Mouse (Mus musculus) sigmoid colon, adult 10 weeks (tissue): Measurements from ENCODE around the gene Il12b. TPM values are rescaled to one million over a fixed set of nuclear protein-coding genes. Genes with fewer than 3 reads are reported as not detected.

Experiments
- polyA plus RNA-seq: library from polyadenylated mRNA; stranded (reverse); fragments of 350-450 nt; fragmentation: Illumina TruSeq; extraction: RNeasy Lipid Tissue Mini Kit (QIAGEN cat#74804); gene quantifications from one replicate; pipeline ENCODE4 v1.2.3, GENCODE M21; 2014; ENCODE audit warnings: low read depth, low replicate concordance

Gene Il12b
- 0.47 TPM for polyA plus RNA-seq

DNA sequence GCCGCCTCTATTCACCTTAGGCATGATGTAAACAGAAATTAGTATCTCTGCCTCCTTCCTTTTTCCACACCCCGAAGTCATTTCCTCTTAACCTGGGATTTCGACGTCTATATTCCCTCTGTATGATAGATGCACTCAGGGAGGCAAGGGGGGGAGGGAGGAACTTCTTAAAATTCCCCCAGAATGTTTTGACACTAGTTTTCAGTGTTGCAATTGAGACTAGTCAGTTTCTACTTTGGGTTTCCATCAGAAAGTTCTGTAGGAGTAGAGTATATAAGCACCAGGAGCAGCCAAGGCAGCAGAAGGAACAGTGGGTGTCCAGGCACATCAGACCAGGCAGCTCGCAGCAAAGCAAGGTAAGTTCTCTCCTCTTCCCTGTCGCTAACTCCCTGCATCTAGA lies at the start of gene Il12b:
TSS of gene Il12b (plus strand) at position 301 of the 400 bp plus-strand sequence.

Other genes starting within 250 kb of the Il12b start
- 98.9 TPM for gene Ublcp1, start 70.4 kb downstream of the Il12b start, polyA plus RNA-seq
- gene Rnf145, start 118.9 kb downstream of the Il12b start, polyA plus RNA-seq, result 61.8 TPM
- gene Ebf1, start 217.3 kb downstream of the Il12b start, polyA plus RNA-seq, result 6.7 TPM